Mouse (Mus musculus) lung, adult 2 months (tissue): Measurements from ENCODE around the gene Gm14743.
"Not testable (repeated sequence)": the region's sequence is repeated elsewhere in the genome, so short reads cannot be mapped to it uniquely, and the experiment has no call there.

Source experiments
- CTCF ChIP-seq: fragments of 200-500 bp; IDR thresholded peaks from 2 replicates; pipeline ENCODE4 v1.5.1; 2011; ENCODE audit warnings: mild to moderate bottlenecking, low read length, control low read depth; ENCODE audit not compliant: insufficient read depth
- POLR2A ChIP-seq: fragments of 200-500 bp; IDR thresholded peaks from 2 replicates; pipeline ENCODE4 v1.6.1; 2011; ENCODE audit warnings: low read depth, mild to moderate bottlenecking, control low read depth, low read length, borderline replicate concordance; ENCODE audit errors: extremely low read depth

DNA sequence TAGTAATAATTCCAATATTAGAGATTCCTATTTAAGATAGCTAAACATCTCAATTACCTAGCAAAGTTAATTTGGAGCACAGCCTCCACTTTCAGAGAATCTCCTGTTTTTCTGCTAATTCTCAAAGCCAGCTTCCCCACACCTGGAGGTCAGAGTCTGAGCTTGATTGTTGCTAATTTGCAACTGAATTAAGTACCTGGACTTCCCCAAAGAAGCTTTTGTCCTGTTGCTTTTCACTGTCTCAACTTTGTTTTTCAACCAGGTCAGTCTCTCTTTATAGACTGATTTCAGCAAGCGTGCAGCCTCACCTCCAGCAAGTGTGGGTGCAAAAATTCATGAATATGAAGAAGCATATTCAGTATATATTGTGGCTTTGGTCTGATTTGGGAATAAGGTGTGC is 43.5 kb downstream of the Gm14743 start:
- TF ChIP-seq POLR2A, CTCF: not testable (repeated sequence)
